Comparison of ENCODE assay signal across 31 mouse cellular contexts in the genomic region with DNA sequence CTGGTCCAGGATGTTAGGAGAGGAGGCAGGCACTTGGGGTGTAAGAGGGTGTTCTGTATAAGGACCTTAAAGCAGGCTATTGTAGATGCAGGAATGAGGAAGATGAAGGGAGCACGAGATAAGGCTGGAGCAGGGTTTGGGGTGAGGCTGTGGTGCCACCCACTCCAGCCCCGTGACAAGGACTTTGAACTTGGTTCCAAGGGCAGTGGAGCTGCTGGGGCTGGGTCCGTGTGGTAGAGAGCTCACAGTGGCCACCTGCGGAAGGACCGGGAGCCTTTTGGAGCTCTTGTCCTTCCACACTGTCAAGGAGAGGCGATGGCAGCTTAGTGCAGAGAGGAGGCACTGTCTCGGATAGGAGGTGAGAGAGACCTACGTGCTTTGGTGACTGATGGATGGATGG.
DNase-seq lines count a peak whose midpoint lies in the region; ATAC-seq and TF ChIP-seq lines count a peak whose summit lies in the region.
"Had no signal": no experiment of that assay in that cellular context is flagged by ENCODE, and none has a peak within 500 bp of the region (broad histone marks: within the 10 kb centered on the region; RNA-seq: fewer than 3 reads in every experiment).

No protein-coding gene starts in this region.

- 82% methylated on average over 8 of the region's 8 CpGs for WGBS in kidney, embryonic 15.5 days
- 91% methylated on average over 8 of the region's 8 CpGs for WGBS in kidney, adult 2 months
- 69% methylated on average over 8 of the region's 8 CpGs for WGBS in lung, postnatal 0 days
- 73% methylated on average over 8 of the region's 8 CpGs for WGBS in liver, postnatal 0 days (ENCODE audit: insufficient replicate concordance)
- 94% methylated on average over 8 of the region's 8 CpGs for WGBS in midbrain, embryonic 10.5 days

- TF ChIP-seq CTCF in kidney, adult 2 months (conservative IDR thresholded peaks at IDR 0.05; ENCODE audit: insufficient read depth, insufficient read length, low read depth, low read length), result no peak
- 0 out of 2 replicates have a peak, but pooled peaks have one; percentile 16 for TF ChIP-seq CTCF in lung, postnatal 0 days (IDR thresholded peaks at IDR 0.05)
- TF ChIP-seq CTCF in liver, postnatal 0 days (IDR thresholded peaks at IDR 0.05; ENCODE audit: low read depth), result no peak

- H3K9me3 ChIP-seq in kidney, embryonic 15.5 days (replicated peaks), result no peaks in the 10 kb centered on the region
- H3K9me3 ChIP-seq in lung, postnatal 0 days (ENCODE audit: low read length), result no peaks in the 10 kb centered on the region
- no peaks in the 10 kb centered on the region for H3K9me3 ChIP-seq in liver, postnatal 0 days (ENCODE audit: low read length)
- H3K9me3 ChIP-seq in midbrain, embryonic 10.5 days (replicated peaks), result no peaks in the 10 kb centered on the region
- H3K9me3 ChIP-seq: embryonic facial prominence, embryonic 13.5 days; forebrain, embryonic 12.5 days; hindbrain, embryonic 13.5 days; limb, embryonic 15.5 days; midbrain, embryonic 13.5 days; neural tube, embryonic 13.5 days had no signal

- no peak for TF ChIP-seq EP300 in lung, postnatal 0 days (IDR thresholded peaks at IDR 0.05)
- no peak for TF ChIP-seq EP300 in liver, postnatal 0 days (IDR thresholded peaks at IDR 0.05; ENCODE audit: low read depth)

- H3K9ac ChIP-seq in kidney, embryonic 15.5 days, result no peak overlapping the region
- H3K9ac ChIP-seq in lung, postnatal 0 days (replicated peaks; ENCODE audit: low read depth), result no peak overlapping the region
- H3K9ac ChIP-seq in liver, postnatal 0 days (replicated peaks), result no peak overlapping the region
- H3K9ac ChIP-seq: embryonic facial prominence, embryonic 13.5 days; forebrain, embryonic 12.5 days; hindbrain, embryonic 13.5 days; limb, embryonic 15.5 days; midbrain, embryonic 13.5 days; neural tube, embryonic 13.5 days had no signal

- no peaks in the 10 kb centered on the region for H3K27me3 ChIP-seq in kidney, embryonic 15.5 days
- H3K27me3 ChIP-seq in kidney, adult 2 months (replicated peaks; ENCODE audit: control insufficient read depth, insufficient read depth, low read length), result no peaks in the 10 kb centered on the region
- H3K27me3 ChIP-seq in lung, postnatal 0 days (replicated peaks; ENCODE audit: insufficient read depth, low read length), result no peaks in the 10 kb centered on the region
- no peaks in the 10 kb centered on the region for H3K27me3 ChIP-seq in liver, postnatal 0 days (ENCODE audit: insufficient read depth, low read length)
- peaks cover 17% of the 10 kb centered on the region for H3K27me3 ChIP-seq in midbrain, embryonic 10.5 days (ENCODE audit: low read depth, poor library complexity, severe bottlenecking)
- H3K27me3 ChIP-seq: embryonic facial prominence, embryonic 13.5 days; forebrain, embryonic 12.5 days; hindbrain, embryonic 13.5 days; limb, embryonic 15.5 days; midbrain, embryonic 13.5 days; neural tube, embryonic 13.5 days; Patski had no signal

- H3K4me1 ChIP-seq in kidney, embryonic 15.5 days, result peaks cover 54% of the 10 kb centered on the region
- peaks cover 3% of the 10 kb centered on the region; the same call in 1 of the 2 replicates for H3K4me1 ChIP-seq in kidney, adult 2 months (ENCODE audit: control insufficient read depth, insufficient read depth, low read length)
- peaks cover 11% of the 10 kb centered on the region for H3K4me1 ChIP-seq in lung, postnatal 0 days (ENCODE audit: insufficient read depth, low read depth, low read length)
- 0 out of 2 replicates have a peak, but pooled peaks cover 2% of the 10 kb centered on the region for H3K4me1 ChIP-seq in liver, postnatal 0 days (ENCODE audit: insufficient read depth)
- H3K4me1 ChIP-seq in midbrain, embryonic 10.5 days, result peaks cover 17% of the 10 kb centered on the region

- no peak for TF ChIP-seq POLR2A in kidney, adult 2 months (IDR thresholded peaks at IDR 0.05; ENCODE audit: low read depth, low read length)

- no peak for DNase-seq in kidney, adult 2 months
- no peak for DNase-seq in lung, postnatal 0 days (ENCODE audit: low spot score)
- DNase-seq in lung, postnatal 10 days, result no peak
- DNase-seq in liver, postnatal 0 days, result no peak
- DNase-seq in midbrain, embryonic 10.5 days (ENCODE audit: low spot score), result no peak
- no peak for DNase-seq in left cerebral cortex, adult 18-20 months (ENCODE audit: low spot score in 2 of 2)
- DNase-seq: adrenal gland, postnatal 10 days; cerebellum, adult 9-10 months; embryo, embryonic 11 days; gastrocnemius, postnatal 14 days; heart, adult 18-20 months; heart, postnatal 4 days; kidney, adult 8-10 months; kidney, postnatal 25 days; left cerebral cortex, postnatal 4 days; lung, adult 18-20 months; lung, postnatal 36 days; right cerebral cortex, postnatal 4 days; thymus, postnatal 14 days had no signal

- no peak overlapping the region for H3K4me3 ChIP-seq in kidney, embryonic 15.5 days (replicated peaks)
- no peak overlapping the region for H3K4me3 ChIP-seq in kidney, adult 2 months (ENCODE audit: insufficient read depth, low read depth, low read length)
- no peak overlapping the region for H3K4me3 ChIP-seq in lung, postnatal 0 days (ENCODE audit: low read depth, low read length)
- no peak overlapping the region for H3K4me3 ChIP-seq in liver, postnatal 0 days (ENCODE audit: low read depth, low read length)
- no peak overlapping the region for H3K4me3 ChIP-seq in midbrain, embryonic 10.5 days
- H3K4me3 ChIP-seq: embryonic facial prominence, embryonic 13.5 days; erythroblast, embryonic 14.5 days; forebrain, embryonic 12.5 days; hindbrain, embryonic 13.5 days; limb, embryonic 15.5 days; megakaryocyte, embryonic 14.5 days; midbrain, embryonic 13.5 days; neural tube, embryonic 13.5 days had no signal

- H3K36me3 ChIP-seq in kidney, embryonic 15.5 days, result 0 out of 2 replicates have a peak, but pooled peaks cover 5% of the 10 kb centered on the region
- no peaks in the 10 kb centered on the region for H3K36me3 ChIP-seq in kidney, adult 2 months (ENCODE audit: control insufficient read depth, insufficient read depth, low read length)
- H3K36me3 ChIP-seq in lung, postnatal 0 days (ENCODE audit: insufficient read depth, low read length), result no peaks in the 10 kb centered on the region
- no peaks in the 10 kb centered on the region for H3K36me3 ChIP-seq in liver, postnatal 0 days (replicated peaks; ENCODE audit: insufficient read depth, low read length)
- H3K36me3 ChIP-seq in midbrain, embryonic 10.5 days, result no peaks in the 10 kb centered on the region
- H3K36me3 ChIP-seq: embryonic facial prominence, embryonic 13.5 days; forebrain, embryonic 12.5 days; hindbrain, embryonic 13.5 days; limb, embryonic 15.5 days; midbrain, embryonic 13.5 days; neural tube, embryonic 13.5 days had no signal

- H3K4me2 ChIP-seq in kidney, embryonic 15.5 days, result no peak overlapping the region
- H3K4me2 ChIP-seq in lung, postnatal 0 days (replicated peaks; ENCODE audit: low read depth, low read length), result no peak overlapping the region
- H3K4me2 ChIP-seq in liver, postnatal 0 days (ENCODE audit: low read depth, low read length), result no peak overlapping the region
- H3K4me2 ChIP-seq: embryonic facial prominence, embryonic 13.5 days; forebrain, embryonic 12.5 days; heart, embryonic 11.5 days; hindbrain, embryonic 13.5 days; limb, embryonic 15.5 days; midbrain, embryonic 13.5 days; neural tube, embryonic 13.5 days had no signal

- 0 out of 2 replicates have a peak, but pooled peaks have one; percentile 5 for ATAC-seq in kidney, embryonic 15.5 days (replicated peaks; ENCODE audit: low FRiP score)
- peak; percentile 27; the same call in 1 of the 2 replicates for ATAC-seq in lung, postnatal 0 days
- ATAC-seq in liver, postnatal 0 days, result peak; percentile 29; the same call in 1 of the 2 replicates
- ATAC-seq in megakaryocyte, adult 5-6 weeks (ENCODE audit: poor library complexity, severe bottlenecking), result no peak
- ATAC-seq: midbrain, embryonic 13.5 days; Patski had no signal

- peak overlapping the region; percentile 57; the same call in 1 of the 2 replicates for H3K27ac ChIP-seq in kidney, embryonic 15.5 days
- no peak overlapping the region for H3K27ac ChIP-seq in kidney, adult 2 months (ENCODE audit: insufficient read depth, low read depth, low read length)
- H3K27ac ChIP-seq in lung, postnatal 0 days (ENCODE audit: low read length), result no peak overlapping the region
- H3K27ac ChIP-seq in liver, postnatal 0 days (ENCODE audit: low read depth), result no peak overlapping the region
- no peak overlapping the region for H3K27ac ChIP-seq in midbrain, embryonic 10.5 days (replicated peaks)
- H3K27ac ChIP-seq: embryonic facial prominence, embryonic 13.5 days; forebrain, embryonic 12.5 days; hindbrain, embryonic 13.5 days; limb, embryonic 15.5 days; midbrain, embryonic 13.5 days; neural tube, embryonic 13.5 days had no signal
